Mouse (Mus musculus): ENCODE data around the gene Zc3hav1. TPM values are rescaled to one million over a fixed set of nuclear protein-coding genes. Genes with fewer than 3 reads are reported as not detected.

Zc3hav1 gene
- total RNA-seq, 1 experiment, result 20.6 TPM

GRCm38 (mm10) chr6:38292871-38293646, 61.3 kb downstream of the Zc3hav1 start:
- Histone ChIP-seq H3K36me3 (ENCODE audit: control insufficient read depth, insufficient read depth, low read length, poor library complexity, severe bottlenecking) (peaks cover 7% of the 10 kb centered on the region), H3K9me3 (ENCODE audit: control insufficient read depth, insufficient read depth, low read depth, low read length) (no peaks in the 10 kb centered on the region), H3K4me3 (ENCODE audit: insufficient read depth in 1 of 2, low read depth in 1 of 2, low read length in 2 of 2, poor library complexity in 1 of 2, severe bottlenecking in 1 of 2) (no peak overlapping the region; a peak in 1 of 4 replicates), H3K4me1 (ENCODE audit: control insufficient read depth in 2 of 2, insufficient read depth in 2 of 2, low read length in 2 of 2, poor library complexity in 1 of 2) (peaks cover 0 to 3% of the 10 kb centered on the region in 2 experiments; a peak in 1 of 4 replicates), H3K9ac (ENCODE audit: insufficient read depth, low read depth, low read length, poor library complexity, severe bottlenecking) (no peak overlapping the region; the same call in 1 of the 2 replicates), H3K27ac (ENCODE audit: insufficient read depth, low read depth, low read length, poor library complexity, severe bottlenecking) (0 out of 2 replicates have a peak overlapping the region, but pooled peaks have one; percentile 3)
- DNase-seq (ENCODE audit: low read depth, low spot score), result peak; percentile 37
- in situ Hi-C loops (cut with MboI; ENCODE audit: low sequenced_read_pairs in 2 of 2, unreplicated experiment in 2 of 2), result no loop called here
- TF ChIP-seq ZC3H11A (IDR thresholded peaks at IDR 0.05; ENCODE audit: borderline replicate concordance, low read depth, low read length) (no peak), HCFC1 (IDR thresholded peaks at IDR 0.05; ENCODE audit: borderline replicate concordance, insufficient read depth, low read length) (no peak), CHD2 (IDR thresholded peaks at IDR 0.05; ENCODE audit: low read depth, low read length) (no peak), ZNF384 (IDR thresholded peaks at IDR 0.05; ENCODE audit: low read depth, low read length) (no peak), MAFK (IDR thresholded peaks at IDR 0.05; ENCODE audit: insufficient read depth, low read depth, low read length) (peak; percentile 69)

GRCm38 (mm10) chr6:38284422-38284821, 70.0 kb downstream of the Zc3hav1 start:
- in situ Hi-C loops (cut with MboI; ENCODE audit: low sequenced_read_pairs in 2 of 2, unreplicated experiment in 2 of 2), result no loop called here
- no peak overlapping the region for H3K27ac ChIP-seq (ENCODE audit: insufficient read depth, low read depth, low read length, poor library complexity, severe bottlenecking)
- H3K36me3 ChIP-seq (ENCODE audit: control insufficient read depth, insufficient read depth, low read length, poor library complexity, severe bottlenecking), result no peaks in the 10 kb centered on the region; the same call in none of the 2 replicates
- no peak for TF ChIP-seq ZNF384 (IDR thresholded peaks at IDR 0.05; ENCODE audit: low read depth, low read length)
- no peak for TF ChIP-seq ZC3H11A (IDR thresholded peaks at IDR 0.05; ENCODE audit: borderline replicate concordance, low read depth, low read length)
- no peak for TF ChIP-seq CHD2 (IDR thresholded peaks at IDR 0.05; ENCODE audit: low read depth, low read length)
- TF ChIP-seq HCFC1 (IDR thresholded peaks at IDR 0.05; ENCODE audit: borderline replicate concordance, insufficient read depth, low read length), result no peak
- TF ChIP-seq MAFK (IDR thresholded peaks at IDR 0.05; ENCODE audit: insufficient read depth, low read depth, low read length), result no peak
- no peak overlapping the region for H3K9ac ChIP-seq (ENCODE audit: insufficient read depth, low read depth, low read length, poor library complexity, severe bottlenecking)
- peaks cover 15% of the 10 kb centered on the region for H3K9me3 ChIP-seq (ENCODE audit: control insufficient read depth, insufficient read depth, low read depth, low read length)
- DNase-seq (ENCODE audit: low read depth, low spot score), result no peak
- H3K4me3 ChIP-seq (ENCODE audit: insufficient read depth in 1 of 2, low read depth in 1 of 2, low read length in 2 of 2, poor library complexity in 1 of 2, severe bottlenecking in 1 of 2), result no peak overlapping the region
- no peaks in the 10 kb centered on the region for H3K4me1 ChIP-seq (ENCODE audit: control insufficient read depth in 2 of 2, insufficient read depth in 2 of 2, low read length in 2 of 2, poor library complexity in 1 of 2)

- Histone ChIP-seq H3K9me3 (ENCODE audit: control insufficient read depth, insufficient read depth, low read depth, low read length) (no peaks in the 10 kb centered on the region), H3K27ac (ENCODE audit: insufficient read depth, low read depth, low read length, poor library complexity, severe bottlenecking) (no peak overlapping the region), H3K36me3 (ENCODE audit: control insufficient read depth, insufficient read depth, low read length, poor library complexity, severe bottlenecking) (no peaks in the 10 kb centered on the region), H3K4me3 (ENCODE audit: insufficient read depth in 1 of 2, low read depth in 1 of 2, low read length in 2 of 2, poor library complexity in 1 of 2, severe bottlenecking in 1 of 2) (no peak overlapping the region), H3K4me1 (ENCODE audit: control insufficient read depth in 2 of 2, insufficient read depth in 2 of 2, low read length in 2 of 2, poor library complexity in 1 of 2) (no peaks in the 10 kb centered on the region), H3K9ac (ENCODE audit: insufficient read depth, low read depth, low read length, poor library complexity, severe bottlenecking) (no peak overlapping the region)
- DNase-seq (ENCODE audit: low read depth, low spot score), result no peak
- TF ChIP-seq MAFK (IDR thresholded peaks at IDR 0.05; ENCODE audit: insufficient read depth, low read depth, low read length) (no peak), ZC3H11A (IDR thresholded peaks at IDR 0.05; ENCODE audit: borderline replicate concordance, low read depth, low read length) (no peak), HCFC1 (IDR thresholded peaks at IDR 0.05; ENCODE audit: borderline replicate concordance, insufficient read depth, low read length) (no peak), CHD2 (IDR thresholded peaks at IDR 0.05; ENCODE audit: low read depth, low read length) (no peak), ZNF384 (IDR thresholded peaks at IDR 0.05; ENCODE audit: low read depth, low read length) (no peak)
- in situ Hi-C loops (cut with MboI; ENCODE audit: low sequenced_read_pairs in 2 of 2, unreplicated experiment in 2 of 2), result no loop called here
These were observed 89.9 kb downstream of the Zc3hav1 start for GRCm38 (mm10) chr6:38264466-38264865.

- no peaks in the 10 kb centered on the region for H3K36me3 ChIP-seq (ENCODE audit: control insufficient read depth, insufficient read depth, low read length, poor library complexity, severe bottlenecking)
- no peak overlapping the region for H3K27ac ChIP-seq (ENCODE audit: insufficient read depth, low read depth, low read length, poor library complexity, severe bottlenecking)
- no peak for DNase-seq (ENCODE audit: low read depth, low spot score)
- TF ChIP-seq HCFC1 (IDR thresholded peaks at IDR 0.05; ENCODE audit: borderline replicate concordance, insufficient read depth, low read length), result no peak
- TF ChIP-seq MAFK (IDR thresholded peaks at IDR 0.05; ENCODE audit: insufficient read depth, low read depth, low read length), result no peak
- no peak for TF ChIP-seq ZC3H11A (IDR thresholded peaks at IDR 0.05; ENCODE audit: borderline replicate concordance, low read depth, low read length)
- TF ChIP-seq CHD2 (IDR thresholded peaks at IDR 0.05; ENCODE audit: low read depth, low read length), result no peak
- no peak for TF ChIP-seq ZNF384 (IDR thresholded peaks at IDR 0.05; ENCODE audit: low read depth, low read length)
- H3K9me3 ChIP-seq (ENCODE audit: control insufficient read depth, insufficient read depth, low read depth, low read length), result no peaks in the 10 kb centered on the region
- H3K4me1 ChIP-seq (ENCODE audit: control insufficient read depth in 2 of 2, insufficient read depth in 2 of 2, low read length in 2 of 2, poor library complexity in 1 of 2), result no peaks in the 10 kb centered on the region
- no peak overlapping the region for H3K4me3 ChIP-seq (ENCODE audit: insufficient read depth in 1 of 2, low read depth in 1 of 2, low read length in 2 of 2, poor library complexity in 1 of 2, severe bottlenecking in 1 of 2)
- no peak overlapping the region for H3K9ac ChIP-seq (ENCODE audit: insufficient read depth, low read depth, low read length, poor library complexity, severe bottlenecking)
- in situ Hi-C loops (cut with MboI; ENCODE audit: low sequenced_read_pairs in 2 of 2, unreplicated experiment in 2 of 2), result no loop called here
These were observed 90.8 kb downstream of the Zc3hav1 start for GRCm38 (mm10) chr6:38263393-38264159.
